Mouse (Mus musculus): Measurements from ENCODE around the gene S100a8. TPM values are rescaled to one million over a fixed set of nuclear protein-coding genes. Genes with fewer than 3 reads are reported as not detected.

The S100a8 gene
- polyA plus RNA-seq, 1 experiment from 2014 or later = 5.2 TPM

- no peak for ATAC-seq (replicated peaks; ENCODE audit: insufficient number of reproducible peaks, low FRiP score, low TSS enrichment)
- Histone ChIP-seq H3K4me3 (ENCODE audit: low read depth, low read length) (no peak within 1 kb of the TSS), H3K4me1 (ENCODE audit: control insufficient read depth, insufficient read depth, low read length) (no peaks in the 10 kb centered on the region), H3K9ac (ENCODE audit: low read depth, low read length) (no peak within 1 kb of the TSS), H3K9me3 (replicated peaks; ENCODE audit: control insufficient read depth, low read length) (no peaks in the 10 kb centered on the region), H3K27ac (ENCODE audit: low read depth, low read length) (no peak within 1 kb of the TSS), H3K27me3 (ENCODE audit: control insufficient read depth, insufficient read depth, low read length) (0 out of 2 replicates have a peak, but pooled peaks cover 2% of the 10 kb centered on the region), H3K36me3 (ENCODE audit: control insufficient read depth, insufficient read depth, low read length) (no peaks in the 10 kb centered on the region), H3K4me2 (no peak within 1 kb of the TSS)
Observed at GRCm38 (mm10) chr3:90653717-90654116, 15.1 kb upstream of the S100a8 start, which contains the start of gene S100a7a. Gene S100a7a (plus strand): TSS chr3:90654017.

GRCm38 (mm10) chr3:90657405-90657804, 11.4 kb upstream of the S100a8 start:
- 70% methylated on average over 4 of the region's 4 CpGs for WGBS (ENCODE audit: insufficient replicate concordance)
- H3K27me3 ChIP-seq (ENCODE audit: control insufficient read depth, insufficient read depth, low read length) = 0 out of 2 replicates have a peak, but pooled peaks cover 2% of the 10 kb centered on the region
- H3K9ac ChIP-seq (ENCODE audit: low read depth, low read length) = no peak overlapping the region
- no peak for ATAC-seq (replicated peaks; ENCODE audit: insufficient number of reproducible peaks, low FRiP score, low TSS enrichment)
- no peak overlapping the region for H3K4me2 ChIP-seq
- no peaks in the 10 kb centered on the region for H3K9me3 ChIP-seq (replicated peaks; ENCODE audit: control insufficient read depth, low read length)
- H3K4me3 ChIP-seq (ENCODE audit: low read depth, low read length) = no peak overlapping the region
- H3K27ac ChIP-seq (ENCODE audit: low read depth, low read length) = no peak overlapping the region
- no peaks in the 10 kb centered on the region for H3K4me1 ChIP-seq (ENCODE audit: control insufficient read depth, insufficient read depth, low read length)
- no peaks in the 10 kb centered on the region for H3K36me3 ChIP-seq (ENCODE audit: control insufficient read depth, insufficient read depth, low read length)

GRCm38 (mm10) chr3:90659364-90660044, 9.3 kb upstream of the S100a8 start:
- Histone ChIP-seq H3K27ac (ENCODE audit: low read depth, low read length) (no peak overlapping the region), H3K36me3 (ENCODE audit: control insufficient read depth, insufficient read depth, low read length) (no peaks in the 10 kb centered on the region), H3K9ac (ENCODE audit: low read depth, low read length) (no peak overlapping the region), H3K9me3 (replicated peaks; ENCODE audit: control insufficient read depth, low read length) (no peaks in the 10 kb centered on the region), H3K4me1 (ENCODE audit: control insufficient read depth, insufficient read depth, low read length) (no peaks in the 10 kb centered on the region), H3K4me3 (ENCODE audit: low read depth, low read length) (no peak overlapping the region), H3K27me3 (ENCODE audit: control insufficient read depth, insufficient read depth, low read length) (no peaks in the 10 kb centered on the region), H3K4me2 (no peak overlapping the region)
- no peak for ATAC-seq (replicated peaks; ENCODE audit: insufficient number of reproducible peaks, low FRiP score, low TSS enrichment)

- WGBS (ENCODE audit: insufficient replicate concordance) = 60% methylated on average over 2 of the region's 2 CpGs
Observed at GRCm38 (mm10) chr3:90664219-90664618, 4.6 kb upstream of the S100a8 start.

GRCm38 (mm10) chr3:90678656-90679055, 9.9 kb downstream of the S100a8 start:
- no peak overlapping the region for H3K9ac ChIP-seq (ENCODE audit: low read depth, low read length)
- 46% methylated on average over 3 of the region's 3 CpGs for WGBS (ENCODE audit: insufficient replicate concordance)
- H3K27me3 ChIP-seq (ENCODE audit: control insufficient read depth, insufficient read depth, low read length) = no peaks in the 10 kb centered on the region
- no peaks in the 10 kb centered on the region for H3K36me3 ChIP-seq (ENCODE audit: control insufficient read depth, insufficient read depth, low read length)
- H3K4me1 ChIP-seq (ENCODE audit: control insufficient read depth, insufficient read depth, low read length) = no peaks in the 10 kb centered on the region
- no peaks in the 10 kb centered on the region for H3K9me3 ChIP-seq (replicated peaks; ENCODE audit: control insufficient read depth, low read length)
- no peak overlapping the region for H3K27ac ChIP-seq (ENCODE audit: low read depth, low read length)
- ATAC-seq (replicated peaks; ENCODE audit: insufficient number of reproducible peaks, low FRiP score, low TSS enrichment) = no peak
- no peak overlapping the region for H3K4me3 ChIP-seq (ENCODE audit: low read depth, low read length)
- no peak overlapping the region for H3K4me2 ChIP-seq

More at GRCm38 (mm10) chr3:90664219-90664618, 4.6 kb upstream of the S100a8 start:
- no peak for ATAC-seq (replicated peaks; ENCODE audit: insufficient number of reproducible peaks, low FRiP score, low TSS enrichment)
- Histone ChIP-seq H3K27ac (ENCODE audit: low read depth, low read length) (no peak overlapping the region), H3K4me2 (no peak overlapping the region), H3K36me3 (ENCODE audit: control insufficient read depth, insufficient read depth, low read length) (no peaks in the 10 kb centered on the region), H3K4me1 (ENCODE audit: control insufficient read depth, insufficient read depth, low read length) (no peaks in the 10 kb centered on the region), H3K27me3 (ENCODE audit: control insufficient read depth, insufficient read depth, low read length) (no peaks in the 10 kb centered on the region), H3K4me3 (ENCODE audit: low read depth, low read length) (no peak overlapping the region), H3K9ac (ENCODE audit: low read depth, low read length) (no peak overlapping the region), H3K9me3 (replicated peaks; ENCODE audit: control insufficient read depth, low read length) (no peaks in the 10 kb centered on the region)

- no peaks in the 10 kb centered on the region for H3K4me1 ChIP-seq (ENCODE audit: control insufficient read depth, insufficient read depth, low read length)
- no peaks in the 10 kb centered on the region for H3K36me3 ChIP-seq (ENCODE audit: control insufficient read depth, insufficient read depth, low read length)
- no peak overlapping the region for H3K4me2 ChIP-seq
- H3K27me3 ChIP-seq (ENCODE audit: control insufficient read depth, insufficient read depth, low read length) = no peaks in the 10 kb centered on the region
- no peak overlapping the region for H3K9ac ChIP-seq (ENCODE audit: low read depth, low read length)
- 81% methylated on average over 3 of the region's 3 CpGs for WGBS (ENCODE audit: insufficient replicate concordance)
- ATAC-seq (replicated peaks; ENCODE audit: insufficient number of reproducible peaks, low FRiP score, low TSS enrichment) = no peak
- no peak overlapping the region for H3K4me3 ChIP-seq (ENCODE audit: low read depth, low read length)
- no peak overlapping the region for H3K27ac ChIP-seq (ENCODE audit: low read depth, low read length)
- H3K9me3 ChIP-seq (replicated peaks; ENCODE audit: control insufficient read depth, low read length) = no peaks in the 10 kb centered on the region
Observed at GRCm38 (mm10) chr3:90683929-90684328, 15.2 kb downstream of the S100a8 start.

- ATAC-seq (replicated peaks; ENCODE audit: insufficient number of reproducible peaks, low FRiP score, low TSS enrichment) = no peak
- Histone ChIP-seq H3K27ac (ENCODE audit: low read depth, low read length) (no peak overlapping the region), H3K4me3 (ENCODE audit: low read depth, low read length) (no peak overlapping the region), H3K4me1 (ENCODE audit: control insufficient read depth, insufficient read depth, low read length) (no peaks in the 10 kb centered on the region), H3K36me3 (ENCODE audit: control insufficient read depth, insufficient read depth, low read length) (no peaks in the 10 kb centered on the region), H3K9me3 (replicated peaks; ENCODE audit: control insufficient read depth, low read length) (no peaks in the 10 kb centered on the region), H3K9ac (ENCODE audit: low read depth, low read length) (no peak overlapping the region), H3K27me3 (ENCODE audit: control insufficient read depth, insufficient read depth, low read length) (no peaks in the 10 kb centered on the region), H3K4me2 (no peak overlapping the region)
- 64% methylated on average over 2 of the region's 2 CpGs for WGBS (ENCODE audit: insufficient replicate concordance)
Observed at GRCm38 (mm10) chr3:90686835-90687234, 18.1 kb downstream of the S100a8 start.

GRCm38 (mm10) chr3:90693496-90693895, 24.7 kb downstream of the S100a8 start:
- no peaks in the 10 kb centered on the region for H3K27me3 ChIP-seq (ENCODE audit: control insufficient read depth, insufficient read depth, low read length)
- H3K9ac ChIP-seq (ENCODE audit: low read depth, low read length) = no peak overlapping the region
- H3K4me1 ChIP-seq (ENCODE audit: control insufficient read depth, insufficient read depth, low read length) = no peaks in the 10 kb centered on the region
- no peaks in the 10 kb centered on the region for H3K9me3 ChIP-seq (replicated peaks; ENCODE audit: control insufficient read depth, low read length)
- no peak for ATAC-seq (replicated peaks; ENCODE audit: insufficient number of reproducible peaks, low FRiP score, low TSS enrichment)
- H3K27ac ChIP-seq (ENCODE audit: low read depth, low read length) = no peak overlapping the region
- H3K36me3 ChIP-seq (ENCODE audit: control insufficient read depth, insufficient read depth, low read length) = no peaks in the 10 kb centered on the region
- 59% methylated on average over 2 of the region's 2 CpGs for WGBS (ENCODE audit: insufficient replicate concordance)
- no peak overlapping the region for H3K4me3 ChIP-seq (ENCODE audit: low read depth, low read length)
- H3K4me2 ChIP-seq = no peak overlapping the region

- 61% methylated on average over 3 of the region's 3 CpGs for WGBS (ENCODE audit: insufficient replicate concordance)
Observed at GRCm38 (mm10) chr3:90695613-90696012, 26.8 kb downstream of the S100a8 start, which contains the start of gene S100a9. Gene S100a9 (minus strand): TSS chr3:90695721.

More at GRCm38 (mm10) chr3:90695613-90696012, 26.8 kb downstream of the S100a8 start, which contains the start of gene S100a9:
- Histone ChIP-seq H3K4me1 (ENCODE audit: control insufficient read depth, insufficient read depth, low read length) (no peaks in the 10 kb centered on the region), H3K27me3 (ENCODE audit: control insufficient read depth, insufficient read depth, low read length) (no peaks in the 10 kb centered on the region), H3K4me2 (no peak within 1 kb of the TSS), H3K4me3 (ENCODE audit: low read depth, low read length) (no peak within 1 kb of the TSS), H3K27ac (ENCODE audit: low read depth, low read length) (no peak within 1 kb of the TSS), H3K36me3 (ENCODE audit: control insufficient read depth, insufficient read depth, low read length) (no peaks in the 10 kb centered on the region), H3K9ac (ENCODE audit: low read depth, low read length) (no peak within 1 kb of the TSS), H3K9me3 (replicated peaks; ENCODE audit: control insufficient read depth, low read length) (no peaks in the 10 kb centered on the region)
- no peak for ATAC-seq (replicated peaks; ENCODE audit: insufficient number of reproducible peaks, low FRiP score, low TSS enrichment)
